Mouse (Mus musculus) thymus, adult 2 months (tissue): Measurements from ENCODE around the gene Vsig10l. TPM values are rescaled to one million over a fixed set of nuclear protein-coding genes. Genes with fewer than 3 reads are reported as not detected.

Source experiments
- DNase-seq: peaks from one replicate; pipeline ENCODE4 v3.0.0; 2021
- H3K27ac ChIP-seq: fragments of 200-500 bp; 2 replicates; pipeline ENCODE4 v1.5.1; 2012; ENCODE audit warnings: low read length, control low read depth; ENCODE audit not compliant: control insufficient read depth, insufficient read depth
- H3K27me3 ChIP-seq: fragments of 200-500 bp; 2 replicates; pipeline ENCODE4 v1.6.1; 2012; ENCODE audit warnings: mild to moderate bottlenecking, low read length, moderate library complexity, mixed read lengths; ENCODE audit not compliant: control insufficient read depth, insufficient read depth
- H3K36me3 ChIP-seq: fragments of 200-500 bp; 2 replicates; pipeline ENCODE4 v1.6.1; 2012; ENCODE audit warnings: mild to moderate bottlenecking, low read length, moderate library complexity; ENCODE audit not compliant: control insufficient read depth, insufficient read depth
- H3K4me1 ChIP-seq: fragments of 200-500 bp; replicated peaks from 2 replicates; pipeline ENCODE4 v1.6.1; 2012; ENCODE audit warnings: low read length; ENCODE audit not compliant: control insufficient read depth, insufficient read depth
- H3K4me3 ChIP-seq: fragments of 200-500 bp; 2 replicates; pipeline ENCODE4 v1.5.1; 2012; ENCODE audit warnings: mild to moderate bottlenecking, low read length, control low read depth, moderate library complexity; ENCODE audit not compliant: control insufficient read depth, insufficient read depth
- CTCF ChIP-seq: fragments of 200-500 bp; IDR thresholded peaks from 2 replicates; pipeline ENCODE4 v1.5.1; 2012; ENCODE audit warnings: mild to moderate bottlenecking, control low read depth, low read length, moderate library complexity, borderline replicate concordance; ENCODE audit not compliant: control insufficient read depth, poor library complexity, insufficient read depth; ENCODE audit errors: extremely low read depth
- POLR2A ChIP-seq: fragments of 200-500 bp; IDR thresholded peaks from 2 replicates; pipeline ENCODE4 v1.6.1; 2012; ENCODE audit warnings: mild to moderate bottlenecking, low read length, control low read depth, moderate library complexity; ENCODE audit not compliant: control insufficient read depth, poor library complexity, insufficient read depth; ENCODE audit errors: extremely low read depth
- WGBS: fragments of 180-500 bp; shearing (Covaris S2); methylation state at CpG from one replicate; pipeline ENCODE4 v1.1.7; 2018; 5-methylcytosine and 5-hydroxymethylcytosine counted together
- polyA plus RNA-seq: library from polyadenylated mRNA; depleted of rRNA; stranded (reverse); fragments of >200 nt; gene quantifications from 2 replicates; pipeline ENCODE4 v1.2.3, GENCODE M21; 2012; rRNA removed

Vsig10l gene
- polyA plus RNA-seq, result 2.7 and 3.8 TPM in 2 replicates

DNA sequence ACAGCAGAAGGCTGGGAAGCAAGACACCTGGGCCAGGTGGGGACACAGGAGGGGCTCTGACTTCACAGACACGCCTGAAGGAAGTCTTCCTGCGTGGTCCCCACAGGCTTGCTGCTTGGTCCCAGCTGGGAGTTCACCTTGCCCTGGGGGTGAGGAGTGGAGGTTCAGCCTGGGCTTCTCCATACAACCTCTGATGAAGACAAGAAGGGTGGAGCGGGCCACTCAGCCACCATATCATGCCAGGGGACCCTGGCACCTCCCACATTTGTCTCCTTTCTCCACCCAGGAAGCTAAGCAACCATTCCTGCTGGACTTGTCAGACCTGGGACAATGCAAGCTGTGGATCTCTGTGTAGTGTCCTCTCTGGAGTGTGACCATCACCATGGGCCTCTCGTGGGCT, at the start of gene Vsig10l:
Gene Vsig10l, plus strand, starts transcription at position 301 of the 400 bp plus-strand sequence.
- DNase-seq, result no peak
- no peak within 1 kb of the TSS for H3K27ac ChIP-seq
- whole genome bisulfite sequencing, result 88% methylated on average over 4 of the region's 4 CpGs

GRCm38 (mm10) chr7:43417298-43417697, 45.7 kb upstream of the Vsig10l start:
- no peak overlapping the region for H3K4me3 ChIP-seq
- TF ChIP-seq POLR2A (no peak), CTCF (peak; percentile 53; the same call in 1 of the 2 replicates)
- H3K4me1 ChIP-seq, result no peaks in the 10 kb centered on the region
- no peaks in the 10 kb centered on the region for H3K36me3 ChIP-seq
- H3K27ac ChIP-seq, result no peak overlapping the region
- no peak for DNase-seq
- H3K27me3 ChIP-seq, result no peaks in the 10 kb centered on the region
- WGBS, result 95% methylated on average over 10 of the region's 10 CpGs

More for the DNA sequence above, at the start of gene Vsig10l:
- H3K27me3 ChIP-seq, result no peaks in the 10 kb centered on the region; the same call in 1 of the 2 replicates
- H3K4me1 ChIP-seq, result peaks cover 19% of the 10 kb centered on the region
- no peaks in the 10 kb centered on the region for H3K36me3 ChIP-seq
- TF ChIP-seq POLR2A (no peak), CTCF (no peak)
- no peak within 1 kb of the TSS for H3K4me3 ChIP-seq

- H3K27ac ChIP-seq, result no peak overlapping the region
- H3K4me3 ChIP-seq, result no peak overlapping the region
- H3K27me3 ChIP-seq, result no peaks in the 10 kb centered on the region
- 32% methylated on average over 11 of the region's 11 CpGs for WGBS
- H3K36me3 ChIP-seq, result no peaks in the 10 kb centered on the region
- DNase-seq, result peak; percentile 80
- no peaks in the 10 kb centered on the region for H3K4me1 ChIP-seq
- TF ChIP-seq CTCF (peak; percentile 92), POLR2A (no peak)
Observed at GRCm38 (mm10) chr7:43422995-43423617, 39.8 kb upstream of the Vsig10l start.

DNA sequence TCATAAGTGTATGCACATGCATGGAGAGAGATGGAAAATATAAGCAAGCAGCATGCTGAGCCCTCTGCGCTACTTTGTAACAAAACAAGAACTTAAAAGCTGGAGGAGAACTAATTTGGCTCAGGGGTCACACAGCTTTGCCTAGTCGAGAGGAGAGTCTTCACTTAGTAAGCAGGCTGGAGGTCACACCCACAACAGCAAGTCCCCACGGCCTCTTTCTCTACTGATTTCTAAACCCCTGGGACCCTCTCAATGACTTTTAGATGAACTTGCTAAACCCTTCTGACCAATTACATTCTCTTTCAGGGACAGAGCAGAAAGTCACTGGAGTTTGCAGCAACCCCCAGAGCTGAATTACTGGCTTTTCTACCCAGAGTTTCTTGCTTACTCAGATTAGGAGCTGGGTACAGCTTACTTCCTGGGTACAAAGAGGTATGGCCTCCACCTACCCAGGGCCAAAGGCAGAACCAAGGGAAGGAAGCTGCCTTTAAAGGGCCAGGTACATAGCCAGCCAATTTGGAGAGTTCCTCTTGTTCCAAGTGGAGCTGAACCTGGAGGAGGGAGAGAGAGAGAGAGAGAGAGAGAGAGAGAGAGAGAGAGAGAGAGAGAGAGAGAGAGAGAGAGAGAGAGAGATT, 38.8 kb upstream of the Vsig10l start:
- Histone ChIP-seq H3K27me3 (no peaks in the 10 kb centered on the region), H3K4me3 (no peak overlapping the region), H3K36me3 (no peaks in the 10 kb centered on the region), H3K27ac (no peak overlapping the region), H3K4me1 (no peaks in the 10 kb centered on the region)
- WGBS, result 65% methylated on average over 3 of the region's 3 CpGs
- no peak for TF ChIP-seq POLR2A
- DNase-seq, result no peak

- DNase-seq, result no peak
- Histone ChIP-seq H3K27me3 (no peaks in the 10 kb centered on the region), H3K36me3 (no peaks in the 10 kb centered on the region), H3K4me1 (no peaks in the 10 kb centered on the region), H3K27ac (no peak within 1 kb of the TSS), H3K4me3 (no peak within 1 kb of the TSS)
- 91% methylated on average over 8 of the region's 8 CpGs for WGBS
- TF ChIP-seq POLR2A (no peak), CTCF (no peak)
Observed at GRCm38 (mm10) chr7:43427406-43427805, 35.5 kb upstream of the Vsig10l start, which contains the start of gene Lim2. Gene Lim2 (plus strand): TSS chr7:43427670.

- Histone ChIP-seq H3K27me3 (no peaks in the 10 kb centered on the region), H3K36me3 (no peaks in the 10 kb centered on the region), H3K4me3 (no peak overlapping the region), H3K4me1 (no peaks in the 10 kb centered on the region), H3K27ac (no peak overlapping the region)
- TF ChIP-seq POLR2A, result no peak
- WGBS, result 74% methylated on average over 4 of the region's 4 CpGs
- no peak for DNase-seq
Observed at GRCm38 (mm10) chr7:43429500-43429899, 33.5 kb upstream of the Vsig10l start.

GRCm38 (mm10) chr7:43432891-43433290, 30.1 kb upstream of the Vsig10l start:
- no peak overlapping the region for H3K4me3 ChIP-seq
- no peak overlapping the region for H3K27ac ChIP-seq
- no peaks in the 10 kb centered on the region for H3K36me3 ChIP-seq
- no peak for DNase-seq
- TF ChIP-seq POLR2A (no peak), CTCF (no peak)
- 92% methylated on average over 4 of the region's 4 CpGs for WGBS
- H3K4me1 ChIP-seq, result peaks cover 4% of the 10 kb centered on the region
- no peaks in the 10 kb centered on the region for H3K27me3 ChIP-seq
